Mouse (Mus musculus) gastrocnemius, postnatal 4 days (tissue): ENCODE data around the gene P3h1. TPM values are rescaled to one million over a fixed set of nuclear protein-coding genes. Genes with fewer than 3 reads are reported as not detected.
"Not testable (repeated sequence)": the region's sequence is repeated elsewhere in the genome, so short reads cannot be mapped to it uniquely, and the experiment has no call there.

ENCODE experiments used
- DNase-seq, 2 experiments: peaks; one replicate each; pipeline ENCODE4 v3.0.0; 2021 to 2022; ENCODE audit warnings: low spot score in 2 of 2, mixed read lengths in 2 of 2
- total RNA-seq, 2 experiments: library from RNA; stranded (reverse); gene quantifications; 2 replicates each; pipeline ENCODE4 v1.2.3; 2021

Gene P3h1
- total RNA-seq, 2 experiments from 2014 or later = 45.6 to 49.3 TPM

- DNase-seq = no peak
Measured at GRCm38 (mm10) chr4:119266606-119267005, 33.9 kb downstream of the P3h1 start.

DNA sequence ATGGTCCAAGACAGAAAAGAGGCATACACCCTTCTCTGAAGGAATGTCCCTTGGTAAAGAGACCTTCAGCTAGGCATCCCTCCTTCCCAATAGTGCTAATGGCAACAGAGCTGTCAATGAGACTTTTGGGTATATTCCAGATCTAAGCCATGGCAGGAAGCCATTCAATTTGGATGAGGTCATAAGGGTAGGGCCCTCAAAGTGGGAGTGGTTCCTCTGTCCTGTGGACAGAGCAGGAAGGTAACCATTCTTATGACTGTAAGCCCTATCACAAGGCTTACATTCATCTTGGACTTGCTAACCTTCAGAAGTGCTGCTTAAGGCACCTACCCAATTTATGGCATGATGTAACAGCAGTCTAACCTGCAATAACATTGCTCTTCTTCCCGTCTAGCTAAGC lies 41.9 kb downstream of the P3h1 start:
- DNase-seq = no peak

DNA sequence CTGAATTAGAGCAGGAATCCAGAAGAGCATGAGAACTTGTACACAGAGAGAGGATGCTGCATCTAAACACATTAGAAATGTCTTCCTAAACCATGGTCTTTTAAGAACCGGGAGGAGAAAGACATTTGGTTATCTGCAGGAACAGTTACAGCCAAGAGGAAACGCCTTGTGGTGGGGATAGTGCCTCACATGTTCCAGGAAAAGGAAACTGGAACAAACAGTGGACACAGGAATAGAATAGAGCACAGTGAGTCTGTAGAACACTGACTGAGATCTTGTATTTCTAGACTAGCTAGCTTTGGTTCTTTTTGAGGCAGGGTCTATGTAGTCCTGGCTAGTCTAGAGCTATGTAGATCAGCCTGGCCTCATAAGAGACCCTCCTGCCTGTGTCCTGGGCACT lies 42.5 kb downstream of the P3h1 start:
- no peak for DNase-seq

DNA sequence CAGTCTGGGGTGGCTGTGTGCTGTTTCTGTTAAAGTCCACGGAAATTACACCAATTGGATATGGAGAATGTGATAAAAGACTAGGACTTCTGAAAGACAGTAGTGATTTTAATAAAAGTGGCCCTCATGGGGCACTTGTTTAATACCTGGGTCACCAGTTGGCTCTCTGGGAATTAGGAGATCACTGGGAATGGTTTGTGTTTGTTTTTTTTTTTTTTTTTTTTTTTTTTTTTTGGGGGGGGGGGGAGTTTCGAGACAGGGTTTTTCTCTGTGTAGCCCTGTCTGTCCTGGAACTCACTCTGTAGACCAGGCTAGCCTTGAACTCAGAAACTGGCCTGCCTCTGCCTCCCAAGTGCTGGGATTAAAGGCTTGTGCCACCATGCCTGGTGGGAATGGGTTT lies 43.0 kb downstream of the P3h1 start:
- no peak for DNase-seq

DNA sequence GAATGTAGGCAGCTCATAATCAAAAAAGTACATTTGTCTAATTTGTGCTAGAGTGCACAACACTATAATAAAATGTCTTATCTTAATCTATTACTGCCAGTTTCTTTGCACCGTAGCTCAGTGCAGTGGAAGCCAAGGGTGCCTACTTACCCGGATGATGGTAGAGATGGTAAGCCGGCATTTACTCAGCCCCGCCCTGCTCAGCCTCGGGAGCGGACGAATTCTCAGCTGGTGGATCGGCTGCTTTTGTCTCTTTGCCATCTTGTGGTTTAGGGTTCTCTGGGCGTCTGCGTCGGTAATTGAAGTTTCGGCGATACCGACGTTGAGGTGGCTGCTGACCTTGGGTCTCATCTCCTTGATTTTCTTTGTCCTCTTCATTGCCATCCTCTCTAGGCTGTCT lies 46.1 kb downstream of the P3h1 start:
- not testable (repeated sequence) for DNase-seq

GRCm38 (mm10) chr4:119284861-119285260 lies 52.1 kb downstream of the P3h1 start:
- no peak for DNase-seq

DNA sequence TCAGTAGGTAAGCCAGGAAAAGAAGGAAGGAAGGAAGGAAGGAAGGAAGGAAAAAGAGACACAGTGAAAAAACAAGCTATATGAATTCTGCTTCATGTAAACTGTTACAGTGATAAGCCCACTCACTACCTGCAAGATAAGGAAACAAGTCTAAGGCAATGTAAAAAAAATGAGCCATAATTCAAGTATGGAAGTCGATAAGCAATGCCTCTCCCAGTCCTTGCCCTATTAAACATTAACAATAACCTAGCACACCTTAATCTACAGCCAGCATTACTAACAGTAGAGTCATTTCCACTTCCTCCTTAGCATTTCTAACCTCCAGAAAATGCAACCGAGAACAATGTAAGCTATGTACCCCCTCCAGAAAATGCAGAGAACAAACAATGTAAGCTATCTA lies 52.6 kb downstream of the P3h1 start:
- no peak for DNase-seq

DNA sequence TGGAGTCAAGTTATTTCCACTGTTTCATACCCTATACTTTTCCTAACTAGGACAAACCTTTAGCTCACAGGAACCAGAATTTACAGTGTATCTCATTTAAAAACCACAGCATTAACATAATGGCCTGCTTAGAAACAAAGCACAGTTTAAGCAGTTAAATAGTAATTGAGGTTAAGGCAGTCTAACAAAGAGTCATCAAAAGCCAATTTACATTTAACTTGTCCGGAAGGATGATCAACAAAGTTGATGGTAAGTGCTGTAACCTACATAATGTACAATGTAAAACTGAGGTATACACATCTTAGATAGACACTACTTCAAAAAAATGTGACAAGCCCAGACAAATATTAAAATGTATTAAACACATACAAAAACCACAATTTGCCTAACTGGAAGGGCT lies 59.2 kb downstream of the P3h1 start:
- DNase-seq = no peak

DNA sequence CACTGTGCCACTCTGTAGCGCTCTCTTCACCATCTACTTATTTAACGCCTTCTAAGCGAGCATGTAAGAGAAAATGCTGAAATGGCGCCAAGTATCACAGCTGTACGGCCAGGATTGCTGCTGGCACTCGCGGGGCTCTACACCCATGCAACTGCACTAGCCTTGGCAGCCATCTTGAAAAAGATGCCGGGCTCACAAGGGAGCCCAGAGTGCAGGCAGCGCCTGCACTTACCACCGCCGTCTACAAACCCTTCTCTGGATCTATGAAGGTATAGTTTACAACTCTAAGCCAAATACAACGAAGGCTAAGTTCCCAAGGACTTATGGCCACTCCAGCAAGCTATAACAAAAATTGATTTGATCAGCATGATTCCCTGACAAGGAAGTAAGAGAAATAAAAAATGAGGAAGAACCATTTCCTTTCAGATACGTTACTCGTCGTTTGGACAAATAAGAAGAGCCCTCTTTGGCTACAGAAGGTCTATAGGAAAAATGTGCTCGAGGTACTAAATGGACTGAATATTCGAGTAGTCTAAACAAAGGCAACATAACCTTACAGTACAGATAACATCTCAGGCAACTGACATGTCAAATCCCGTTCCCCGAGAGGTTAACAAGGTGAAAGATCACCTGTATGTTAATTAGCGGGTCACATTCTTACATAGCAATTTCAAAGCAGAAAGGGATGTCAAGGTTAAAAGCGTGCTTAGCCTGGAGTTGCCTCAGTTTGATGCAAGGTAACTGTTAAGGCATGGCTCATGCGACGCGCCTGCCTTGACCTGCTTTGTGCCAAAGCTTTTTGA lies 60.3 kb downstream of the P3h1 start:
- peak in 1 of 2 experiments; percentile 53 for DNase-seq

- peak in 1 of 2 experiments; percentile 18 for DNase-seq
Measured at GRCm38 (mm10) chr4:119293574-119294258, 61.0 kb downstream of the P3h1 start.

DNA sequence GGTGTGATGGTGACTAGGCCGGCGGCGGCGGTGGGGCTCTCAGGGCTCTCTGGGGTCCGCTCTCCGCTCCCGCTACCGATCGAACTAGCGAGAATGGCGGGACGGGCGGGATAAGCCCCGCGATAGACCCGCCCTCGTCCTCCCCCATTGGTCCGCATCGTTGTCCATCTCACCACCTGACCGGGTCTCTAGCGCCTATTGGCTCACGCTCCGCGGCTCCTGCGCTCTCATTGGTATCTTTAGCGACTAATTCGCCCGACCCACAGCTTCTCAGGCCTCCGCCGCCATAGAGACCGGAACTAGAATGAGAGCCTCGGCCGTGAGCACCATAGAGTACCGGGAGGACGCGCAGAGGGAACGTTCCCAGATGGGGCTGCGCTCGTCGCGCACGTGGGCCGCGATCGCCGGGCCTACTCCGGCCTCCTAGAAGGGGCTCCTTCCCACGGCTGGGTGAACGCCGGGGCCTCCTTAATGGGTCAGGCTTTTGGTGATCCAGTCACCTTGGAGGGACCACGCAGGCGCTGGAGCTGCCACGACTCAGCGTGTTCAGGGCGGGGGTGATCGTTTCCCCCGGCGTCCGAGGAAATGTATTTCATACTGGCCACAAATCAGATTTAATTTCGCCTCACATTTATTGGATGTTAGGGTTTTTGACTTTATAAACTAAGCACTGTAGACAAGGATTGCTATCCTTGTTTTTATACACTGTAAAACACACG lies 61.9 kb downstream of the P3h1 start, which contains the start of gene Ybx1:
Gene Ybx1 (minus strand): TSS at position 190 of the 719 bp plus-strand sequence.
- DNase-seq = peak; percentile 100

DNA sequence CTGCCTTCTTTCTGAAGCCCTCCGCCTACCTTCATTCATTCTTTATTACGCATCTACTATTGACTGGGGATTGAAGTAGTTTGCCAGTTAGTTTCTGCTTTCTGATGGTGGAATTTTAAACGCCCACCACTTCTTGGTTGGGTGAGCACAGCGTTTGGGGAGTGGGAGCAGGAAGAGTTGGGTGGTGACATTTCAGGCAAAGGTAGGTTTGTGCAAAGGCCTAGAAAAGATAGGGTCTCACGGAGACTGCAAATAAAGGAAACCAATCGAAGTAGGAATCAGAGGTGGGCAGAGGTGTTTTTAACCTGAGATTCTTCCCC lies 62.4 kb downstream of the P3h1 start:
- no peak for DNase-seq

- DNase-seq = no peak
Measured at GRCm38 (mm10) chr4:119297361-119297760, 64.6 kb downstream of the P3h1 start.

Other genes with a start within 250 kb of the P3h1 start
- gene Slc2a1, start 124.2 kb upstream of the P3h1 start, total RNA-seq = 1 to 10 TPM; 5.8 to 7.0 TPM
- gene Zfp691, start 58.7 kb upstream of the P3h1 start, total RNA-seq = 1 to 10 TPM; 8.0 to 9.5 TPM
- 1 to 10 TPM in 1 of 2 experiments, under 1 TPM in 1; 0.54 to 1.9 TPM for gene Ermap, start 42.9 kb upstream of the P3h1 start, total RNA-seq
- gene Svbp, start 37.6 kb upstream of the P3h1 start, total RNA-seq = 10 to 100 TPM; 61.1 to 64.6 TPM
- gene Tmem269, start 14.7 kb upstream of the P3h1 start, total RNA-seq = not detected
- gene AU022252, start 203 bp upstream of the P3h1 start, total RNA-seq = 10 to 100 TPM; 21.2 to 21.3 TPM
- 10 to 100 TPM; 15.4 to 19.0 TPM for gene Cldn19, start 22.5 kb downstream of the P3h1 start, total RNA-seq
- gene Ybx1, start 61.7 kb downstream of the P3h1 start, total RNA-seq = 100 to 1,000 TPM; 605 to 611 TPM
- 10 to 100 TPM; 18.0 to 21.9 TPM for gene Ppih, start 87.6 kb downstream of the P3h1 start, total RNA-seq
- under 1 TPM; 0.44 to 0.61 TPM for gene Ccdc30, start 182.6 kb downstream of the P3h1 start, total RNA-seq
- gene Ppcs, start 189.5 kb downstream of the P3h1 start, total RNA-seq = 1 to 10 TPM; 5.7 to 6.0 TPM
- not detected for gene Zmynd12, start 189.9 kb downstream of the P3h1 start, total RNA-seq